Mouse (Mus musculus) lung, postnatal 10 days (tissue): ENCODE results near the gene Kansl1.

ENCODE experiments used
- DNase-seq: peaks from one replicate; pipeline ENCODE4 v3.0.0; 2021

Gene Kansl1

GRCm38 (mm10) chr11:104468751-104469268 is at the start of gene Kansl1:
Kansl1 (minus strand) TSS chr11:104468861.
- peak; percentile 53 for DNase-seq

- no peak for DNase-seq
Observed at GRCm38 (mm10) chr11:104512436-104512835, 43.8 kb upstream of the Kansl1 start.

GRCm38 (mm10) chr11:104510606-104511005 is 41.9 kb upstream of the Kansl1 start:
- DNase-seq: peak; percentile 52

GRCm38 (mm10) chr11:104508455-104508854 is 39.8 kb upstream of the Kansl1 start:
- no peak for DNase-seq

GRCm38 (mm10) chr11:104488292-104488691 is 19.6 kb upstream of the Kansl1 start:
- DNase-seq: no peak

GRCm38 (mm10) chr11:104481971-104482370 is 13.3 kb upstream of the Kansl1 start:
- DNase-seq: no peak

- DNase-seq: no peak
Observed at GRCm38 (mm10) chr11:104479505-104479904, 10.8 kb upstream of the Kansl1 start.

- peak; percentile 93 for DNase-seq
Observed at GRCm38 (mm10) chr11:104469371-104469835, 742 bp upstream of the Kansl1 start.

GRCm38 (mm10) chr11:104467698-104468097 is 963 bp downstream of the Kansl1 start:
- no peak for DNase-seq

- DNase-seq: peak; percentile 84
Observed at GRCm38 (mm10) chr11:104461551-104461950, 7.1 kb downstream of the Kansl1 start.

- no peak for DNase-seq
Observed at GRCm38 (mm10) chr11:104459671-104460070, 9.0 kb downstream of the Kansl1 start.

- DNase-seq: no peak
Observed at GRCm38 (mm10) chr11:104458507-104458906, 10.2 kb downstream of the Kansl1 start.

GRCm38 (mm10) chr11:104452709-104453108 is 16.0 kb downstream of the Kansl1 start:
- DNase-seq: no peak

GRCm38 (mm10) chr11:104451239-104451638 is 17.4 kb downstream of the Kansl1 start:
- peak; percentile 27 for DNase-seq

- peak; percentile 14 for DNase-seq
Observed at GRCm38 (mm10) chr11:104448499-104448898, 20.2 kb downstream of the Kansl1 start.

- no peak for DNase-seq
Observed at GRCm38 (mm10) chr11:104445538-104445937, 23.1 kb downstream of the Kansl1 start.

GRCm38 (mm10) chr11:104445044-104445443 is 23.6 kb downstream of the Kansl1 start:
- no peak for DNase-seq

- no peak for DNase-seq
Observed at GRCm38 (mm10) chr11:104443359-104443758, 25.3 kb downstream of the Kansl1 start.

- DNase-seq: peak; percentile 96
Observed at GRCm38 (mm10) chr11:104442333-104443136, 26.1 kb downstream of the Kansl1 start.

- peak; percentile 92 for DNase-seq
Observed at GRCm38 (mm10) chr11:104441475-104442332, 27.0 kb downstream of the Kansl1 start.

- peak; percentile 3 for DNase-seq
Observed at GRCm38 (mm10) chr11:104440521-104441474, 27.9 kb downstream of the Kansl1 start.

- DNase-seq: no peak
Observed at GRCm38 (mm10) chr11:104439703-104440102, 29.0 kb downstream of the Kansl1 start.
